Comparison of ENCODE assay signal across 8 mouse cellular contexts in genomic region chr10:80933421-80933979, GRCm38 (mm10). TPM values are rescaled to one million over a fixed set of nuclear protein-coding genes. Genes with fewer than 3 reads are reported as not detected.
DNase-seq lines count a peak whose midpoint lies in the region; ATAC-seq and TF ChIP-seq lines count a peak whose summit lies in the region.

No protein-coding gene starts in this region.

- no peaks in the 10 kb centered on the region; the same call in 1 of the 2 replicates for H3K27me3 ChIP-seq in heart, adult 2 months (ENCODE audit: control insufficient read depth, insufficient read depth, low read length)
- H3K27me3 ChIP-seq in limb, embryonic 11.5 days (ENCODE audit: control insufficient read depth, insufficient read depth, low read length) = peaks cover 40% of the 10 kb centered on the region
- peaks cover 73% of the 10 kb centered on the region for H3K27me3 ChIP-seq in midbrain, embryonic 15.5 days (replicated peaks)

- no peak for TF ChIP-seq CTCF in heart, adult 2 months (IDR thresholded peaks at IDR 0.05)

- no peak for TF ChIP-seq POLR2A in heart, adult 2 months (IDR thresholded peaks at IDR 0.05; ENCODE audit: insufficient read depth, low read depth, low read length)

- H3K27ac ChIP-seq in heart, adult 2 months = no peak overlapping the region; the same call in 1 of the 2 replicates
- no peak overlapping the region for H3K27ac ChIP-seq in limb, embryonic 11.5 days (replicated peaks; ENCODE audit: low read depth, low read length)
- no peak overlapping the region for H3K27ac ChIP-seq in midbrain, embryonic 15.5 days

- H3K79me2 ChIP-seq in heart, adult 2 months (replicated peaks; ENCODE audit: control insufficient read depth, insufficient read depth, low read length) = no peaks in the 10 kb centered on the region

- no peak overlapping the region for H3K9ac ChIP-seq in heart, adult 2 months (ENCODE audit: low read depth, low read length)
- no peak overlapping the region for H3K9ac ChIP-seq in limb, embryonic 11.5 days (ENCODE audit: low read length)
- H3K9ac ChIP-seq in midbrain, embryonic 15.5 days = no peak overlapping the region

- no peak for ATAC-seq in limb, embryonic 11.5 days (ENCODE audit: insufficient number of reproducible peaks, low FRiP score, low TSS enrichment, low read depth)
- ATAC-seq in midbrain, embryonic 15.5 days (replicated peaks) = no peak

- H3K4me3 ChIP-seq in heart, adult 2 months = peak overlapping the region; percentile 23; the same call in 1 of the 2 replicates
- no peak overlapping the region for H3K4me3 ChIP-seq in limb, embryonic 11.5 days (ENCODE audit: low read depth, low read length)
- no peak overlapping the region for H3K4me3 ChIP-seq in midbrain, embryonic 15.5 days

- TF ChIP-seq EP300 in heart, adult 2 months (IDR thresholded peaks at IDR 0.05; ENCODE audit: insufficient read depth, low read depth, low read length) = peak; percentile 61; the same call in 1 of the 2 replicates

- 8% methylated on average over 21 of the region's 21 CpGs for WGBS in heart, adult 2 months
- 1% methylated on average over 21 of the region's 21 CpGs for WGBS in limb, embryonic 11.5 days
- 3% methylated on average over 21 of the region's 21 CpGs for WGBS in midbrain, embryonic 15.5 days

- DNase-seq in gastrocnemius, postnatal 14 days = peak; percentile 34
- no peak for DNase-seq in gastrocnemius, postnatal 10 days
- peak; percentile 58 for DNase-seq in MN1 (ENCODE audit: low spot score)
- DNase-seq in heart, adult 2 months = peak; percentile 65 to 71
- peak; percentile 36 for DNase-seq in limb, embryonic 11.5 days (ENCODE audit: low spot score)
- no peak for DNase-seq in left cerebral cortex, postnatal 4 days
- DNase-seq in right cerebral cortex, postnatal 14 days = no peak

- peak overlapping the region; percentile 29; the same call in 1 of the 2 replicates for H3K4me2 ChIP-seq in limb, embryonic 11.5 days (ENCODE audit: low read depth, severe bottlenecking)
- H3K4me2 ChIP-seq in midbrain, embryonic 15.5 days = peak overlapping the region; percentile 33

- no peaks in the 10 kb centered on the region for H3K36me3 ChIP-seq in heart, adult 2 months (ENCODE audit: control insufficient read depth, insufficient read depth, low read length)
- H3K36me3 ChIP-seq in limb, embryonic 11.5 days (ENCODE audit: control insufficient read depth, insufficient read depth, low read length) = no peaks in the 10 kb centered on the region
- no peaks in the 10 kb centered on the region for H3K36me3 ChIP-seq in midbrain, embryonic 15.5 days (replicated peaks)

- H3K4me1 ChIP-seq in heart, adult 2 months (ENCODE audit: control insufficient read depth, insufficient read depth, low read length) = peaks cover 19% of the 10 kb centered on the region
- H3K4me1 ChIP-seq in limb, embryonic 11.5 days (ENCODE audit: control insufficient read depth, insufficient read depth, low read length) = peaks cover 81% of the 10 kb centered on the region
- peaks cover 77% of the 10 kb centered on the region for H3K4me1 ChIP-seq in midbrain, embryonic 15.5 days

- intact Hi-C loops in gastrocnemius, postnatal 14 days (cut with DNase I; ENCODE audit: low total_unique reads) = no loop called here
- intact Hi-C loops in heart, adult 2 months (cut with DNase I) = no loop called here
- intact Hi-C loops in left cerebral cortex, postnatal 4 days (cut with DNase I) = no loop called here

- no peaks in the 10 kb centered on the region for H3K9me3 ChIP-seq in limb, embryonic 11.5 days (ENCODE audit: control insufficient read depth, low read length)
- no peaks in the 10 kb centered on the region for H3K9me3 ChIP-seq in midbrain, embryonic 15.5 days

RNA-seq across cellular contexts. Expression of gene Gadd45b, which starts 3.6 kb away (rescaled TPM):
- 10 to 100 TPM; 21.5 to 28.7 TPM for total RNA-seq in gastrocnemius, postnatal 14 days (2021)
- total RNA-seq in gastrocnemius, postnatal 10 days (2021) = 10 to 100 TPM in 1 of 2 experiments, 1 to 10 TPM in 1; 9.0 to 15.9 TPM
- total RNA-seq in heart, adult 2 months (2021) = 10 to 100 TPM; 10.9 to 13.9 TPM
- 10.0 and 10.1 TPM in 2 replicates for polyA plus RNA-seq in heart, adult 2 months (2012; rRNA removed)
- polyA plus RNA-seq in limb, embryonic 11.5 days (2014; fragmentation: Nextera tagmentation; extraction: Ambion mirVana) = 10.9 and 12.3 TPM in 2 replicates
- 5.5 and 8.2 TPM in 2 replicates for polyA plus RNA-seq in midbrain, embryonic 15.5 days (2015; fragmentation: Nextera tagmentation; extraction: Ambion mirVana)
- 1 to 10 TPM; 5.3 to 6.2 TPM for total RNA-seq in left cerebral cortex, postnatal 4 days (2021)

RNA-seq across cellular contexts. Expression of gene Lmnb2, which starts 15.5 kb away (rescaled TPM):
- total RNA-seq in gastrocnemius, postnatal 14 days (2021) = 10 to 100 TPM in 1 of 2 experiments, 1 to 10 TPM in 1; 9.4 to 14.3 TPM
- 10 to 100 TPM; 24.0 to 28.1 TPM for total RNA-seq in gastrocnemius, postnatal 10 days (2021)
- 1 to 10 TPM; 3.6 to 5.4 TPM for total RNA-seq in heart, adult 2 months (2021)
- 5.4 and 7.4 TPM in 2 replicates for polyA plus RNA-seq in heart, adult 2 months (2012; rRNA removed)
- 23.3 and 26.7 TPM in 2 replicates for polyA plus RNA-seq in limb, embryonic 11.5 days (2014; fragmentation: Nextera tagmentation; extraction: Ambion mirVana)
- 46.9 and 48.9 TPM in 2 replicates for polyA plus RNA-seq in midbrain, embryonic 15.5 days (2015; fragmentation: Nextera tagmentation; extraction: Ambion mirVana)
- total RNA-seq in left cerebral cortex, postnatal 4 days (2021) = 10 to 100 TPM; 28.5 to 35.7 TPM

RNA-seq across cellular contexts. Expression of gene Timm13, which starts 32.7 kb away (rescaled TPM):
- total RNA-seq in gastrocnemius, postnatal 14 days (2021) = 100 to 1,000 TPM; 114 to 125 TPM
- total RNA-seq in gastrocnemius, postnatal 10 days (2021) = 100 to 1,000 TPM; 113 to 127 TPM
- 100 to 1,000 TPM; 126 to 133 TPM for total RNA-seq in heart, adult 2 months (2021)
- polyA plus RNA-seq in heart, adult 2 months (2012; rRNA removed) = 151 and 188 TPM in 2 replicates
- polyA plus RNA-seq in limb, embryonic 11.5 days (2014; fragmentation: Nextera tagmentation; extraction: Ambion mirVana) = 336 and 355 TPM in 2 replicates
- polyA plus RNA-seq in midbrain, embryonic 15.5 days (2015; fragmentation: Nextera tagmentation; extraction: Ambion mirVana) = 318 and 330 TPM in 2 replicates
- total RNA-seq in left cerebral cortex, postnatal 4 days (2021) = 100 to 1,000 TPM; 147 TPM

Comparison
In these comparisons a context has a peak if more than half of its experiments do, and no peak if none do; other contexts are left out.
1. DNase-seq: peak in gastrocnemius, postnatal 14 days (single experiment), MN1 (single experiment), heart, adult 2 months (2 of 2) and limb, embryonic 11.5 days (single experiment); none in gastrocnemius, postnatal 10 days (single experiment), left cerebral cortex, postnatal 4 days (single experiment) and right cerebral cortex, postnatal 14 days (single experiment).